Mouse (Mus musculus) kidney, adult 11 months (tissue): ENCODE measurements at regions not wholly inside any gene's neighbourhood (a gene's known extent, or its start where the extent isn't known, plus 50 kb on each side); places are given as distances from the start of the nearest gene placed in this dataset.
A peak's percentile ranks its signal among the peaks of the same experiment; 100 is the strongest.
"Not testable (repeated sequence)": the region's sequence is repeated elsewhere in the genome, so short reads cannot be mapped to it uniquely, and the experiment has no call there.

Experiments
- DNase-seq: peaks from one replicate; pipeline ENCODE4 v3.0.0; 2022

- DNase-seq: no peak
These were observed 286.6 kb upstream of the Got2 start for GRCm38 (mm10) chr8:96174996-96175395.

GRCm38 (mm10) chr8:96164933-96165332 is 276.6 kb upstream of the Got2 start:
- DNase-seq: no peak

- no peak for DNase-seq
These were observed 271.6 kb upstream of the Got2 start for GRCm38 (mm10) chr8:96159899-96160298.

GRCm38 (mm10) chr8:96152496-96153250 is 264.3 kb upstream of the Got2 start:
- DNase-seq: peak; percentile 3

GRCm38 (mm10) chr8:96152056-96152455 is 263.7 kb upstream of the Got2 start:
- no peak for DNase-seq

DNA sequence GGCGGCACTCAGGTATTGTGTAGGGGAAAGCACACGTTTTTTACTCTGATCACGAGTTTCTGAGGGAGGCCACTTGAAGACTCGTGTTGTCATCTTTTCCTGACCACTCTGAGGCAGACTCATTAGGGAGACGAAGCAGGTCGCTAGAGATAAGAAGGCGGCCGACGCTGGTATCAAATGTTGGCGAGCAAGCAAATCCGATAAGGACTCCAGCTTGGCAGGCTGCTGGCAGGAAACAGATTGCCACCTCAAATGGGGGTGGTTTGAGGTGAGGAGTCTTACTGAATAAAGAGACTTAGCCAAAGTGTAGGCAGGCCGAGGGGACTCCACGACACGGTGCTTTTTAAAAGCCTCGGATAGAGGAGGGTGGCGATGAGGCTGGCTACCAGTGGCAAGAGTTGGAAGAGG is 262.7 kb upstream of the Got2 start:
- no peak for DNase-seq

DNA sequence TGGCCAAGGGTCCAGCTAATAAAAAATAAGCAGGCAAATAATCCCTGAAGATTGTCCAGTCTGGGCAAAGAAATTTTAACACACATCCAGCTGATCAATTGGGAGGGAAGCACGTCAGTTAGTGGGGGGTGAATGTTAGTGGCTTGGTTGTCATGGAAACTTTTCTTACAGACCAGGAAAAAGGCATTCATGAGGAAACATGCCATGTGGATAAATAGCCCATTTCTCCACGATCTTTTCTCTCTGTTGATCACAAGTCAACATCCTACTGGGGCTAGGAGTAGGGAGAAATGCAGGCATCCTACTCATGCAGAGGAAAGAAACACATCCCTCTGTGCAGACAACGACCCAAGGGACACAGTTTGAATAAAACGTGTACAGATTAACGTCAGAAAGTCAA is 243.8 kb upstream of the Got2 start:
- no peak for DNase-seq

GRCm38 (mm10) chr8:96128329-96128728 is 240.0 kb upstream of the Got2 start:
- no peak for DNase-seq

GRCm38 (mm10) chr8:96100817-96101216 is 212.5 kb upstream of the Got2 start:
- DNase-seq: no peak

DNA sequence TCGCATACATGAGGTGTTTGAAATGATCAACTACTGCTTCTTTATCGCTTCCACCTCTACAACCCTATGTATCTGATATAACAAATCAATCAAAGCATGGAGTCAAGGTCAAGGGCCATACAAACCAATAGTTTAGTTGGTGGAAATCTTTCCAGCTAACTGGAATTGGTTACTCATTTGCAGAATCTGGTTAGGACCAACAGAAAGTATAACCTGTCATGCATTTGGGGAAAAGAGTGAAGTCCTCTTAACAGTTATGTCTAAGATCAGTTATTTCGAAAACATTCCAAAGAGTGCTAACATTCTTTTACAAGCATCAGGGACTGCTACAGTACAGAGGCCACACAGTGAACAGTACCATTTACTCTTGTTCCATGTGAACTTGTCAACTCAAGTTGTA is 204.6 kb upstream of the Got2 start:
- no peak for DNase-seq

DNA sequence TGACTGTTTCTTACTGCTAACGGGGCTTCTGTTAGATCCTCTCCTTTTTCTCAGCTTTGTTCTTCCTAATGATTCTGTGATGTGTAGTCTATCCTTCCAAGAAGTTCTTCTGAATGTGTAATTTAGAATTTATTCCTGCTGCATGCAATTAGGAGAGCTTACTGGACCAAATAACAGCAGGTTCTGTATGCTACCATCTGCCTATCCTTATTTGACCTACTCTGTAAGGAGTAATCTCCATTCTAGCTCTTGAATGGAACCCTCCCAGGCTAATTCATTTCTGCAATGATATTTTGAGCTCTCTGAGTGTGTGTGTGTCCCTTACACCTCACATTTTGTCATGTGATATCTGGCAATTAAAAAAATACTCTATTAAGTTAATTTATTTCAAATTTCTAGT is 201.9 kb upstream of the Got2 start:
- DNase-seq: no peak

DNA sequence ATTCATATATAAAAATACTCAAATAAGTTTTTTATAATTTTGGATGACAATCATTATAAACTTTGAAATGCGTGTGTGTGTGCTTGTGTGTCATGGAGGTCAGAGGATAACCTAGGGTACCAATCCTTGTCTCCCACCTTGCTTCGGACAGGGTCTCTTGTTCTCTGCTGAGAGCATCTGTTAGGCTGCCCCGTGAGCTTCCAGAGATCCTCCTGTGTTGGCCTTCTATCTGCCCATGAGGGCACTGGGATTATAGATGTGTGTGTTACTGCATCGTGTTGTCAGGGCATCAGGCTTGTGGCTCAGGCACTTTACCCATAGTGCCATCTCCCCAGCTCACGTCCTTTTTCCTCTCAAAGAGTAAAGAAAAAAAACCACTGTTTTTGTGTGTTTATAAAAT is 180.0 kb upstream of the Got2 start:
- no peak for DNase-seq

DNA sequence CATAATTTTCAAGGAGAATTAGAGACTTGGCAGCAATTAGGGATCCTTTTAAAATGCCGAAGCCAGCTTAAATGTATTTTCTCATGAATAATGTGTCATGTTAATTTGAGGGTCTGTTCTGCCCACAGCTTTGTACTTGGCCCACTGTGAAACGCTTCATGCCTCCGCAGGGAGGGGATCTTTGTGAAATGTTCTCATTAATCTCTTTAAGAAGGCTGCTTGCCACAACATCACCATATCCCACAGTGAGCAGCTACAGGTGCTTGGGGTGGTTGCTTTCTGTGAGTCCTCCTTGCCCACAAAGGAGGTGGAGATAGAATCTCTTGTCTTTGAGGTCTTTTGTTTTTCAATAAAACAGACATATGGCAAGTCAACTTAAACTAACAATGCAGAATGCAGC is 159.3 kb upstream of the Got2 start:
- no peak for DNase-seq

DNA sequence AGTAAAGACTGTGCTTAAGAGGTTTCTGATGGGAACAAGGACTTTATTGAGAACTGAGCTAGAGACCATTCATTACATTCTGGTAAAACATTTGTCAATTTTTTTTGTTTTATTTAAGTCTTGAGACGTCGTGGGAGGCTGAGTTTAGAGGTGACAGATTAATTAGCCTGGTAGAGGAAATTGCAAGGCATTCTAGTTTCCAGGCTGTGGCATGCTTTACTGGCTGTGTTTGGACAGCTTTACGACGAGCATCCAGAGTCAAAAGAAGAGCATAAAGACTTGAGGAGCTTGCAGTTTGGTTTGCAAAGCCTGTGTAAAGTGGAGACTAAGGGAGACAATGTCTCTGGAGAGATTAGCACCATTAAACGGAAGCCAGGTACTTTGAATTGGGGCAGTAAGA is 154.0 kb upstream of the Got2 start:
- no peak for DNase-seq

- peak; percentile 8 for DNase-seq
These were observed 151.9 kb upstream of the Got2 start for GRCm38 (mm10) chr8:96040216-96040615.

DNA sequence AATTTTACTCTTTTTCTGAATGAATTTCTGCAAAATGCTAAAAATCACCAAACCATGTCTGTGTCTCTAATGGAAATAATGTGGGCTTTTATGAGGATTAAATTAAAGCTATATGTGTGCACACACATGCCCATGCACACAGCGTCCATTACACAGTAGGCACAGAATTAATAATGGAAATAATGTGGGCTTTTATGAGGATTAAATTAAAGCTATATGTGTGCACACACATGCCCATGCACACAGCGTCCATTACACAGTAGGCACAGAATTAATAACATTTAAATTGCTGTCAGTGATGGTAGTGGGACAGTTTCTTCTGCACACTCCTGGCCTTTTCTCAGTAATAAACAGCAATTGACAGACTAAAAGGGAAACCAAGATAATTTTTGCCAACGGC is 130.4 kb upstream of the Got2 start:
- DNase-seq: not testable (repeated sequence)

DNA sequence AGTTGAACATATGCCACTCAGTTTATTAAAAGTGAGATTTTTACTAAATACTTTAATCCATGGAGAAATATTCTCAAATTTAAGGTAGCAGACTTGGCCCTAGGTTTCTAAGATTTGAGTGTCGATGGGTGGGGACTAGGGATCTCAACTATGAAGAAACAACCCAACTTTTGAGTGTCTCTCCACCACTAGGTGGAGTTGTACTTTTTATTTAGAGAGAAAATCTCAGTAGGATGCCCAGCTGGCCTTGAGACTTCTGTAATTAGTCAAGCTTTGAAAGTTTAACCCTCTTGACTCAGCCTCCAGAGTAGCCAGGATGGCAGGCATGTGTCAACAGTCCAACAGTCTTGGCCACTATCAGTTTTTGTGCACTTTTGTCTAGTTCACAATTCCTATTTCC is 123.7 kb upstream of the Got2 start:
- no peak for DNase-seq

DNA sequence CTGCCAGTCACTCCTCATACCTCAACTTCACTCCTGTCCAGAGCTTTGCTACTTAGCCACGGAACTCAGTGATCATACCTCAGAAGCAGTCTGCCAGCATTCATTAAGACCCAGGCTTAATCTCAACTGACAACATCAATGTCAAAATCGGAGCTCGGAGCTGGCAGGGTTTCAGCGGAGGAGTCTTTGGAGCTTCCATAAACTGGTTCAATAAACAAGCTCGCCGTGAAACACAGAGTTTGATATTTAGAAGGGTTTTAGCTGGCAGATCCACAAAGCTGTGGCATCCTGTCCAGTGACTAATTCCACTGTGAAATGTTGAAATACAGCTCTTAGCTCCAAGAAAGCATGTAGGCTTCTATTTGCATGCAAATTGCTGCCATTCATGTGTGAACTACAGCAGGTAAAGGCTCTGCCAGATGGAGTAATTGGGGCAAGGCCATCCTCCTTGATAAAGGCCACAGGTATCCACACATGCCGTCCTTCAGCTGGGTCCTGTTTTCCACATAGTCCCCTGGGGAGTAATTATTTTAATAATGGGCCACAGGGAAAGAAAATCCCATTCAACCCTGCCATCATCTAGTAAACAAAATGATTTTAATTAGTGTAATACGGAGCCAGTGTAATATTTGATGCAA is 103.6 kb upstream of the Got2 start:
- no peak for DNase-seq

GRCm38 (mm10) chr8:95988616-95989380 is 100.5 kb upstream of the Got2 start:
- DNase-seq: no peak

DNA sequence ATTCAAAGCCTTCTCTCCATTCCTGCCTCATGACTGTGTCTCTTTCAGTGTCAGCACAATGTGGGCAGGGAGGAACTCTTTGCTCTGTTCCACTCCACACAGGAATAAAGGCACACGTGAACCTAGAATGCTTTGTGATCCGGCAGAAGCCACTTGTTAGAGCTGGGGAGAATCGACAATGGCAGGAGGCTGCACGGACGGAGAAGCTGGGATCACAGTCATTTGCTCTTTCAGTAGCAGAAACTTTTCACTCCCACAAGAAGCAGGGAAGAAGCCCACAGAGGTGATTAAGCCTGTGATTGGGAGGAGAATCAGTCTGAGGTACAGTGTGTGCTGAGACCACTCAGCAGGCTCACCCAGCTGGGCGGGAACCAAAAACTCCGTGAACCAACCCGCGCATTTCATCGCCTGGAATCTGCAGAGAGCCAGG is 98.7 kb upstream of the Got2 start:
- no peak for DNase-seq

DNA sequence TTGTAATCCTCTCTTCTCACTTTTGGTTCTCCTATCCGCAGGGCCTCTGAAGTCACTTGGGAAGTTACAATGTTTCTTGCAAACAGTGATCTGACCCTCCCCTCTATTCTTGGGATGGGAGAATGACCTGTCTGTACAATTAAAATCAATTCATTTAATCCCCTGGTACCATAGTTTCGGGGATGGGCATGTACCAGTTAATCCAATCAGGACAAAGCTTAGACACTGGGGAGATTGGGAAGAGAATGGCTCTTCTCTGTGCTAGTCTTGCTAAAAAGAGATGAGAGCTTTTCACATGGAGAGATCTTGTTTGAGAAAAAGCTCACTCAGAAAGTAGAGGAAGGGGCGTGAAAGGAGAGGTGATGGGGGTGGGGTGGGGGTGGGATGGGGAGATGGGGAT is 98.1 kb upstream of the Got2 start:
- no peak for DNase-seq

GRCm38 (mm10) chr8:95983690-95984089 is 95.3 kb upstream of the Got2 start:
- no peak for DNase-seq

DNA sequence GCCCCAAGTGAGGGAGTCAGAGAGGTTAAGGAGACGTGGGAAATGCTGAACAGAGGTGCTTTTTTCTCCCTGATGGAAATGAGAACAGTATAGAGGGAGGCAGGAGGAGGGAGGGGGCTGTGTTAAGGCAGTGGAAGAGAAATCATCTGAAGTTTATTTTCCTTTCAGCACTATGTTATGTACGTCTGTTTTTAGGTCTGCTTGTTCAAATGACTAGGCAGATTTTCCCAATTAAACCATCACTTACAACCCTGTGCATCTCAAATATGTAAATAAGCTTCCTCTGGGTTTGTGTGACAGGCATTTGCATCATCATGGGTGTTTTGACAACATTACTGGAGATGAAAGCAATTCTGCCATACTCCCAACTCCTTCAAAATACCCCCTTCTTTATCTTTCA is 92.1 kb upstream of the Got2 start:
- DNase-seq: no peak

DNA sequence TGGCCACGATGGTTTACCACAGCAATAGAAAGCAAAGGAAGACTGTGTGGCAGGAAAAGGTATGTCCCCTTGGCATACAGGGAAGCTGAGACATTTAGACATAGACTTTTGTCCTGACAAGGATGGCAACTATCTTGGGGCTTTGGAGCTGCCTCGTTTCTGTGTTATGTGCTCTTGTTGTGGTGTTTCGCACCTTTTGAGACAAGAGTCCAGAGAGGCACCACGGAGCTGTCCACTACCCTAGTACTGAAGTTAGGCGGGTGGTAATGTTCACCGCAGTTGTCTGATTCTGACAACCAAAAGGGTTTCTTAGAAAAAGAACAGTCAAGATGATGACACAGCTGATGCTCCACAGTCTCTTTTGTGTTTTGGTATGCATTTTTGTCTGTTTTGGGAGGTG is 90.9 kb upstream of the Got2 start:
- no peak for DNase-seq
